Mouse (Mus musculus) heart, embryonic 15.5 days (tissue): ENCODE results near the gene Morf4l1. TPM values are rescaled to one million over a fixed set of nuclear protein-coding genes. Genes with fewer than 3 reads are reported as not detected.

Experiments used
- ATAC-seq: fragments of 200-750 bp; cut with Nextera tagmentation; replicated peaks from 2 replicates; pipeline ENCODE4 v1.8.0; 2017; ENCODE audit warnings: low read depth, moderate TSS enrichment; ENCODE audit not compliant: insufficient number of reproducible peaks, insufficient read depth, low FRiP score
- H3K27ac ChIP-seq: fragments of 300-500 bp; sonication (generic); 2 replicates; pipeline ENCODE4 v1.5.1; 2015; ENCODE audit warnings: mild to moderate bottlenecking, inconsistent platforms
- H3K27me3 ChIP-seq: fragments of 300-500 bp; sonication (generic); 2 replicates; pipeline ENCODE4 v1.6.1; 2015; ENCODE audit warnings: inconsistent platforms
- H3K36me3 ChIP-seq: fragments of 300-500 bp; sonication (generic); 2 replicates; pipeline ENCODE4 v1.6.1; 2015; ENCODE audit warnings: mild to moderate bottlenecking, inconsistent platforms
- H3K4me1 ChIP-seq: fragments of 300-500 bp; sonication (generic); replicated peaks from 2 replicates; pipeline ENCODE4 v1.6.1; 2015; ENCODE audit warnings: inconsistent platforms
- H3K4me2 ChIP-seq: fragments of 300-500 bp; sonication (generic); 2 replicates; pipeline ENCODE4 v1.6.1; 2015; ENCODE audit warnings: inconsistent platforms, mild to moderate bottlenecking, moderate library complexity
- H3K4me3 ChIP-seq: fragments of 300-500 bp; sonication (generic); 2 replicates; pipeline ENCODE4 v1.5.1; 2015; ENCODE audit warnings: mild to moderate bottlenecking, inconsistent platforms
- H3K9ac ChIP-seq: fragments of 300-500 bp; sonication (generic); 2 replicates; pipeline ENCODE4 v1.6.1; 2015; ENCODE audit warnings: mild to moderate bottlenecking, inconsistent platforms
- H3K9me3 ChIP-seq: fragments of 300-500 bp; sonication (generic); replicated peaks from 2 replicates; pipeline ENCODE4 v1.6.1; 2016; ENCODE audit warnings: inconsistent platforms
- WGBS: fragments of 180-500 bp; shearing (Covaris S2); methylation state at CpG from one replicate; pipeline ENCODE4 v1.1.7; 2015; ENCODE audit warnings: mixed read lengths; 5-methylcytosine and 5-hydroxymethylcytosine counted together
- polyA plus RNA-seq: library from polyadenylated mRNA; unstranded; fragments of >200 nt; fragmentation: Nextera tagmentation; extraction: Ambion mirVana; gene quantifications from 2 replicates; pipeline ENCODE4 v1.2.1, GENCODE M21; 2015

The Morf4l1 gene
- 298 and 299 TPM in 2 replicates for polyA plus RNA-seq

DNA sequence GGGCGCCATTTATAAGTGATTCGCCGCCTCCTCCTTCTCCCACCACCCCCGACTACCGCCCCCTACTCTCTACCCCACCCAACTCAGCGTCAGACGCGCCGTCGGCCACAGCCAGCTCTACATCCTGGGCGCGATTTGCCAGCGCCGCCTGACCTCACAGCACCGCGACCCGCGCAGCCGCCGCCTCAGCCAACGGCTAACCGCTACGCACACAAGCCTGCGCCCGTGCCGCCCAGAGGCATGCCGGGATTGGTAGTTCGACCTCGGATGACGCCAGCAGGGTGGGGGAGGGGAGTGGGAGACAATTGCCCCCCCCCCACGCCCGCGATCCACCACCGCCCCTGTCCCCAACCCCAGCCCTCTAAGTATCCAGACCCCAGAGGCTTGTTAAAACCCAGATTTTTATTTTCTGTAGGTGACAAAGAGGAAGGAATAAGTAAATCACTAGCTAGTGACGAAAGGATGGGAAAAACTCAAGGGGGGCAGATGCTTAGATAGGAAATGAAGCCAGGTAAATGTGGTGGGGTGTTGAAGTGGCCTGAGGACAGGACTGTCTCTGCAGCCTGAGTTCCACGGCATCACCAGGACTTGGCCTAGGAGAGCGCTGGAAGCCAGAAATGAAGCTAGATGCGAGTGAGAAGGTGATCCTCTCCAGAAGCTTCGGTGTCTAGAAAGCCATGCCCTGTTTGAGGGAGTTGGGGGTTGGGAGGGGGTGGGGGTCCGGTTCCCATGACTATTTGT lies at the start of gene Morf4l1:
TSS of gene Morf4l1 (minus strand) at position 208 of the 741 bp plus-strand sequence.
- Histone ChIP-seq H3K9ac (peak within 1 kb of the TSS; percentile 97), H3K4me3 (peak within 1 kb of the TSS; percentile 97), H3K27ac (peak within 1 kb of the TSS; percentile 100), H3K9me3 (no peaks in the 10 kb centered on the region), H3K4me2 (peak within 1 kb of the TSS; percentile 86), H3K27me3 (peaks cover 4% of the 10 kb centered on the region; the same call in 1 of the 2 replicates), H3K4me1 (peaks cover 21% of the 10 kb centered on the region), H3K36me3 (no peaks in the 10 kb centered on the region)
- ATAC-seq = peak; percentile 97
- under 1% methylated on average over 40 of the region's 40 CpGs for WGBS

- Histone ChIP-seq H3K9ac (peak overlapping the region; percentile 66), H3K4me2 (peak overlapping the region; percentile 99), H3K9me3 (no peaks in the 10 kb centered on the region), H3K4me1 (peaks cover 31% of the 10 kb centered on the region), H3K36me3 (no peaks in the 10 kb centered on the region), H3K4me3 (peak overlapping the region; percentile 76), H3K27ac (peak overlapping the region; percentile 65), H3K27me3 (no peaks in the 10 kb centered on the region)
- WGBS = under 1% methylated on average over 18 of the region's 18 CpGs
- peak; percentile 27; the same call in 1 of the 2 replicates for ATAC-seq
These were observed 49.1 kb upstream of the Morf4l1 start for GRCm38 (mm10) chr9:90163749-90164095.

- Histone ChIP-seq H3K4me2 (peak within 1 kb of the TSS; percentile 99), H3K27me3 (no peaks in the 10 kb centered on the region), H3K4me1 (peaks cover 31% of the 10 kb centered on the region), H3K9ac (peak within 1 kb of the TSS; percentile 66), H3K9me3 (no peaks in the 10 kb centered on the region), H3K4me3 (peak within 1 kb of the TSS; percentile 76), H3K27ac (peak within 1 kb of the TSS; percentile 65), H3K36me3 (no peaks in the 10 kb centered on the region)
- ATAC-seq = peak; percentile 25
- WGBS = under 1% methylated on average over 55 of the region's 60 CpGs
These were observed 48.6 kb upstream of the Morf4l1 start, which contains the start of gene Adamts7 for GRCm38 (mm10) chr9:90162926-90163748. Gene Adamts7, plus strand, starts transcription at chr9:90163069.

DNA sequence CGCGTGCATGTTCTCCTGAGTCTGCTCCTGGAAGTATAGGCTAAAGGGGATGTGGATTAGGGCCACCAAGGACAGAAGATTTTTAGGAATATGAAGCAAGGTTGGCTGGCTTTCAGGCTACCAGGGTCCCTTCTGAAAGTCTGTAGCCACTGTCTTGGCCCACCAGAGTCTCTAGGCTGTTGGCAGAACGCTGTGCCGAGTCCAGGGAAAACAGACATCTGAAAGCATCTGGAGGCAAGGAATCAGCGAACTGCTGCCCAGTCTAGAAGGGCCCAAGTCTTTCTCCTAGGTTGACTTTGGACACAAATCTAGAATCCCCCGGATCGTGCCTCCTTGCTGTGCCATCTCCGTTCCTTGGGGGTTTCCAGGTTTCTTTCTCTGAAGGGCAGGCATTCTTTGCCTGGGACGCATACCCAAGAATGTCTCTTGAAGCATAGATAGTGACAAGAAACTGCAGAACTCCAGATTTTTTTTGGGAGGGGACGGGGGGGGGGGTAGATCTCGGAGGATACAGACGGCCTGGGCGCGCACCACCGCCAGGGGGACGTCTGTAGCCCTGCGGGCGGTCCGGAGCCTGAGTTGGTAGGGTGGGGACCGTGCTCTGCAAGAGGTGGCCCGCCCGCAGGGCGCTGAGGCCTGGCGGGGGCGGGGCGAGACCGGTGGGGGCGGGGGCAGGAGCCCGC lies 47.8 kb upstream of the Morf4l1 start:
- H3K4me2 ChIP-seq = peak overlapping the region; percentile 99
- peak overlapping the region; percentile 65 for H3K27ac ChIP-seq
- peak overlapping the region; percentile 76 for H3K4me3 ChIP-seq
- peak overlapping the region; percentile 66 for H3K9ac ChIP-seq
- peak; percentile 84 for ATAC-seq
- H3K36me3 ChIP-seq = no peaks in the 10 kb centered on the region
- 9% methylated on average over 25 of the region's 29 CpGs for WGBS
- no peaks in the 10 kb centered on the region for H3K27me3 ChIP-seq
- H3K4me1 ChIP-seq = peaks cover 31% of the 10 kb centered on the region
- no peaks in the 10 kb centered on the region for H3K9me3 ChIP-seq

DNA sequence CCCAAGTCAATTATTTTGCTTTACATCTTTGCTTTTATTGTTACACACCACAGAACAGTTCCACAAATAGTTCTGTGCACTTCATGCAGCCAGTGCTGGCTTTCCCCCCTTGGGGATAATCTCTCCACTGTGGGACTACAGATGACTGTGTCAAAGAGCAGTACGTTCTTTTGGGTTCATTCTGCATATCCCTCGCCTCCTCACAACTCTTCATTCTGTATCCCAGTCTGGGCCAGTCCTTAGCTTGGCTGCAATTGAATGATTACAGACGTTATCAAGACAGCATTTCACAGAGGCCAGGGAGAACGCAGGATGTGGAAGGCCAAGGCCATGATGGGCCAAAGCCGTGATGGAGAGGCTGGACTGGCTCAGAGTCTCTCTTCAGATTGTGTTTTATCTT lies 32.3 kb upstream of the Morf4l1 start:
- H3K27me3 ChIP-seq = no peaks in the 10 kb centered on the region
- no peaks in the 10 kb centered on the region for H3K9me3 ChIP-seq
- WGBS = 51% methylated on average over 5 of the region's 5 CpGs
- peaks cover 10% of the 10 kb centered on the region for H3K4me1 ChIP-seq
- H3K27ac ChIP-seq = no peak overlapping the region
- H3K4me3 ChIP-seq = no peak overlapping the region
- no peak overlapping the region for H3K4me2 ChIP-seq
- H3K9ac ChIP-seq = no peak overlapping the region
- no peaks in the 10 kb centered on the region for H3K36me3 ChIP-seq
- no peak for ATAC-seq

DNA sequence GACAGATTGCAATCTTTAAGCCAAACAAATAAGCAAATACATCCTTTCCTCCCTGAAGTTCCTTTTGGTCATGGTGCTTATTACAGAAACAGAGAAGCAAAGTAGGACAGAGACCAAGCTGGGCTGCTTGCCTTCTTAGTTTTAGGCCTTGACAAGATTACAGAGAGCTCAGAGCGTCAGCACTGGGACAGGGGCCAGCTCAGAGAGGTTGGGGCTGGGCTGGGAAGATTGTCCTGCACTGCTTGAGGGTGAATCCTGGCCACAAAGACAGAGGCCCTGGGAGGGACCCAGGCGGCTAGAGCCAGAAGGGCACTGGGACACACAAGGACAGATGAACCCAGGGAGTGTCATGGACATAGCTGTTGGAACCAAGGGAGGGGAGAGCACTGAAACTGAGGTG lies 31.2 kb upstream of the Morf4l1 start:
- 24% methylated on average over 2 of the region's 2 CpGs for WGBS
- no peak overlapping the region for H3K9ac ChIP-seq
- H3K27me3 ChIP-seq = no peaks in the 10 kb centered on the region
- H3K36me3 ChIP-seq = no peaks in the 10 kb centered on the region
- H3K4me3 ChIP-seq = no peak overlapping the region
- peaks cover 10% of the 10 kb centered on the region for H3K4me1 ChIP-seq
- ATAC-seq = no peak
- no peak overlapping the region for H3K4me2 ChIP-seq
- no peaks in the 10 kb centered on the region for H3K9me3 ChIP-seq
- H3K27ac ChIP-seq = no peak overlapping the region; the same call in 1 of the 2 replicates

- no peaks in the 10 kb centered on the region for H3K27me3 ChIP-seq
- WGBS = 88% methylated on average over 1 of the region's 1 CpGs
- ATAC-seq = no peak
These were observed 22.0 kb upstream of the Morf4l1 start for GRCm38 (mm10) chr9:90136678-90136965.

DNA sequence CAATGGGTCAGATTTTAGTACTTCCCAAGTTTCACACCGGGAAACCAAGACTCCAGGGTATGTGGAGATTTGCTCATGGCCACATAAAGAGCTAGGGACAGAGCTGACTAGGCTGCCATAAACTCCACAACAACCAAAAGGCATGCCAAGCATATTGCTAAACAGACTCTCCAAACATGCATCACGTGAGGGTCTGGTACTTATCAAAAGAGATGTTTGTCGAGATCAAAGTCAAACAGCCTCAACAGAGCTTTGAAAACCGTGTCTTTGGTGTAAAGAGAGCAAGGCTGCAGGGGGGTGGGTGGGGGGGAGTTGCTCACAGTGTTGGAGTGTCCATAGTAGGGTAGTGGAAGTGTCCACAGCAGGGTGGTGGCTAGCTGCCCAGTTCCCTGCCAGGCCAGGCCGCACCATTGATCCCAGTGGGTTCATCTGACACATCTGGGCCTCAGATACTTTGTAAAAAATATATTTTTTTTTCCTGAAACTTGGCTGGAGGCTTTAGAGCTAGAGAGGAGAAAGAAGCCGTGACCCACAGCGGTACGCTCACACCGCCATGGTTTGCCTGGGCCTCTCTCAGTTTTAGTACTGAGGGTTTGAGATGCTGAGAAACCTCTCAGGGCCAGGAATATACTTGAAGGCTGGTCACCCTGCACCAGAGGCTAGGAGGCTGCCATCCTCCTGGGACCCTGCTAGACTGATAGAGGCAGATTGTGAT lies 21.5 kb upstream of the Morf4l1 start:
- no peaks in the 10 kb centered on the region for H3K36me3 ChIP-seq
- H3K4me1 ChIP-seq = peaks cover 12% of the 10 kb centered on the region
- no peaks in the 10 kb centered on the region for H3K27me3 ChIP-seq
- no peak overlapping the region for H3K4me2 ChIP-seq
- no peak overlapping the region for H3K4me3 ChIP-seq
- no peak for ATAC-seq
- 71% methylated on average over 9 of the region's 9 CpGs for WGBS
- H3K27ac ChIP-seq = no peak overlapping the region
- H3K9ac ChIP-seq = no peak overlapping the region
- no peaks in the 10 kb centered on the region for H3K9me3 ChIP-seq

More at GRCm38 (mm10) chr9:90136678-90136965, 22.0 kb upstream of the Morf4l1 start:
- Histone ChIP-seq H3K4me3 (no peak overlapping the region), H3K9me3 (no peaks in the 10 kb centered on the region), H3K9ac (no peak overlapping the region), H3K4me2 (no peak overlapping the region), H3K4me1 (peaks cover 12% of the 10 kb centered on the region), H3K36me3 (no peaks in the 10 kb centered on the region), H3K27ac (no peak overlapping the region)

DNA sequence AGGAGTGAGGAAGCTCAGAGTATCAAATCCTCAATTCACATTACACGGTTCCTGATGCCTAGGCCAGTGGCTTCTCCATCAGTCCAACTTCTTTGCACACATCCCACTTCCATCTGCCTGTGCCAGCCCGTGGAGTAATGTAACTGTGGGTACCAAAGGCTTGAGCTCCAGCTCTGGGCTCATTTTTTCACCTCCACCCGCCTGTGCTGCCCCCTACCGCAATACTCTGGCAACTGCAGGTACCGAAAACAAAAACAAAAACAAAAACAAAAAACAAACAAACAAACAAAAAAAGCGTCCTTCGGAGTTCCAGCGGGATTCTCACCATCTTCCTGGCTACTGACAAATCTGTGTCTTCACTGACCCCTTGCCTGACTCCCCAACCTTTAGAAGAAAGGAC lies 20.9 kb upstream of the Morf4l1 start:
- 83% methylated on average over 8 of the region's 8 CpGs for WGBS
- H3K4me3 ChIP-seq = no peak overlapping the region
- H3K9ac ChIP-seq = no peak overlapping the region
- H3K4me1 ChIP-seq = peaks cover 12% of the 10 kb centered on the region
- no peaks in the 10 kb centered on the region for H3K27me3 ChIP-seq
- H3K9me3 ChIP-seq = no peaks in the 10 kb centered on the region
- no peak overlapping the region for H3K4me2 ChIP-seq
- ATAC-seq = no peak
- no peak overlapping the region for H3K27ac ChIP-seq
- H3K36me3 ChIP-seq = no peaks in the 10 kb centered on the region

GRCm38 (mm10) chr9:90133562-90134355 lies 19.2 kb upstream of the Morf4l1 start:
- Histone ChIP-seq H3K36me3 (no peaks in the 10 kb centered on the region), H3K9ac (no peak overlapping the region), H3K4me1 (peaks cover 16% of the 10 kb centered on the region), H3K4me3 (no peak overlapping the region), H3K27me3 (no peaks in the 10 kb centered on the region), H3K27ac (peak overlapping the region; percentile 76), H3K4me2 (no peak overlapping the region), H3K9me3 (no peaks in the 10 kb centered on the region)
- peak; percentile 75 for ATAC-seq
- 33% methylated on average over 7 of the region's 7 CpGs for WGBS
